Mouse (Mus musculus) stomach, postnatal 0 days (tissue): ENCODE data around the gene Gpc3.

Source experiments
- CTCF ChIP-seq: IDR thresholded peaks from 2 replicates; pipeline ENCODE4 v1.5.1; 2016; ENCODE audit warnings: antibody characterized with exemption, low read depth, mild to moderate bottlenecking, moderate library complexity
- EP300 ChIP-seq: optimal IDR thresholded peaks from 2 replicates; pipeline ENCODE3; 2016; ENCODE audit warnings: antibody characterized with exemption

DNA sequence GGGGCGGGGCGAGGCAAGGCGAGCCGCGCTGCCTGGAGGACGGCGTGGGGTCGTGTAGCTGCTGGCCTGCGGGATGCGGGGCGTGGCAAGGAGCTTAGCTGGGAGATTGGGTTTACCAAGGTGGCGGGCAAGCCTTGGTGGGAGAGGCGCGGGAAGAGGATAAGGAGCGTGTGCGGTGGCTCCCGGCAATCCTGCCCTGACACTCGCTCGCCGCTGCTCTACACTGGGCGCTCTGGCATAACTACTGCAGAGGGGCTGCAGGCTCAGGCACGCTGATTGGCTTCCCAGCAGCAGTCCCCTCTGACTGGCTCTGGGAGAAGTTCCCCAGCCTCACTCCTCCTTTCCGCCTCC, 256 bp upstream of the Gpc3 start:
- peak; percentile 35; the same call in 1 of the 2 replicates for TF ChIP-seq CTCF
- no peak for TF ChIP-seq EP300
